Mouse (Mus musculus): Measurements from ENCODE around the gene Ehmt1. TPM values are rescaled to one million over a fixed set of nuclear protein-coding genes. Genes with fewer than 3 reads are reported as not detected.

Ehmt1 gene
- total and polyA plus RNA-seq, 3 experiments: 31.9 to 55.8 TPM; not detected in 1

GRCm38 (mm10) chr2:24935057-24935796 lies 15.8 kb upstream of the Ehmt1 start, which contains the start of gene Arrdc1:
Gene Arrdc1 (minus strand): TSS chr2:24935252.
- Histone ChIP-seq H3K9ac (ENCODE audit: control insufficient read depth, low read depth, low read length, poor library complexity, severe bottlenecking) (peak within 1 kb of the TSS; percentile 80), H3K27me3 (ENCODE audit: control insufficient read depth in 1 of 2, insufficient read depth in 2 of 2, low read length in 2 of 2) (no peaks in the 10 kb centered on the region), H3K27ac (ENCODE audit: control insufficient read depth, low read depth, low read length) (peak within 1 kb of the TSS; percentile 22), H3K36me3 (ENCODE audit: control insufficient read depth in 1 of 2, insufficient read depth in 2 of 2, low read length in 2 of 2) (no peaks in the 10 kb centered on the region; a peak in 1 of 4 replicates), H3K4me3 (ENCODE audit: control insufficient read depth in 1 of 2, insufficient read depth in 1 of 2, low read depth in 2 of 2, low read length in 2 of 2) (peak within 1 kb of the TSS; percentile 74 to 97), H3K4me1 (ENCODE audit: control insufficient read depth in 1 of 2, insufficient read depth in 2 of 2, low read length in 2 of 2) (peaks cover 0 to 5% of the 10 kb centered on the region in 2 experiments; a peak in 1 of 4 replicates), H3K9me3 (replicated peaks; ENCODE audit: insufficient read depth, low read length) (no peaks in the 10 kb centered on the region), H3K79me2 (ENCODE audit: control insufficient read depth, insufficient read depth, low read length, poor library complexity) (peaks cover 7% of the 10 kb centered on the region)
- no peak for TF ChIP-seq MAFK (IDR thresholded peaks at IDR 0.05; ENCODE audit: borderline replicate concordance, low read depth, low read length)
- TF ChIP-seq SIN3A (IDR thresholded peaks at IDR 0.05; ENCODE audit: low read length): peak; percentile 10; the same call in 1 of the 2 replicates
- TF ChIP-seq MAX (IDR thresholded peaks at IDR 0.05; ENCODE audit: low read length): peak; percentile 62
- no peak for TF ChIP-seq TAL1 (IDR thresholded peaks at IDR 0.05; ENCODE audit: low read length)
- no peak for TF ChIP-seq GATA1 (IDR thresholded peaks at IDR 0.05; ENCODE audit: low read depth, low read length)
- peak; percentile 75 to 80 for TF ChIP-seq POLR2A (IDR thresholded peaks at IDR 0.05; ENCODE audit: control insufficient read depth in 1 of 2, insufficient read depth in 1 of 2, low read depth in 1 of 2, low read length in 2 of 2, poor library complexity in 1 of 2)
- peak; percentile 83 for TF ChIP-seq NELFE (IDR thresholded peaks at IDR 0.05; ENCODE audit: low read depth, low read length)
- TF ChIP-seq ZMIZ1 (IDR thresholded peaks at IDR 0.05; ENCODE audit: low read depth, low read length): peak; percentile 85
- TF ChIP-seq POLR2AphosphoS2 (IDR thresholded peaks at IDR 0.05; ENCODE audit: low read length): peak; percentile 57; the same call in 1 of the 2 replicates
- peak; percentile 62; the same call in 1 of the 2 replicates for TF ChIP-seq MXI1 (IDR thresholded peaks at IDR 0.05; ENCODE audit: low read depth, low read length)
- TF ChIP-seq ZC3H11A (IDR thresholded peaks at IDR 0.05; ENCODE audit: low read depth, low read length): no peak
- 0 out of 2 replicates have a peak, but pooled peaks have one; percentile 24 for TF ChIP-seq NRF1 (IDR thresholded peaks at IDR 0.05; ENCODE audit: insufficient read depth, low read depth, low read length, poor library complexity, severe bottlenecking)
- TF ChIP-seq HCFC1 (IDR thresholded peaks at IDR 0.05; ENCODE audit: low read depth, low read length): peak; percentile 32; the same call in 1 of the 2 replicates
- TF ChIP-seq MYC (IDR thresholded peaks at IDR 0.05; ENCODE audit: low read depth, low read length): 0 out of 2 replicates have a peak, but pooled peaks have one; percentile 17
- TF ChIP-seq MAZ (IDR thresholded peaks at IDR 0.05; ENCODE audit: low read depth, low read length): 0 out of 2 replicates have a peak, but pooled peaks have one; percentile 42
- TF ChIP-seq GABPA (IDR thresholded peaks at IDR 0.05; ENCODE audit: low read depth, low read length): no peak
- no peak for TF ChIP-seq UBTF (IDR thresholded peaks at IDR 0.05; ENCODE audit: borderline replicate concordance, insufficient read depth, low read depth, low read length)
- TF ChIP-seq TCF12 (IDR thresholded peaks at IDR 0.05; ENCODE audit: low read depth, low read length): peak; percentile 39; the same call in 1 of the 2 replicates
- DNase-seq (ENCODE audit: low read depth, low spot score): peak; percentile 96

GRCm38 (mm10) chr2:24934441-24934963 lies 15.1 kb upstream of the Ehmt1 start:
- TF ChIP-seq ELF1 (IDR thresholded peaks at IDR 0.05; ENCODE audit: low read depth, low read length) (peak; percentile 64; the same call in 1 of the 2 replicates), RAD21 (IDR thresholded peaks at IDR 0.05; ENCODE audit: low read depth, low read length) (no peak), GABPA (IDR thresholded peaks at IDR 0.05; ENCODE audit: low read depth, low read length) (no peak)
- H3K4me1 ChIP-seq (ENCODE audit: control insufficient read depth in 1 of 2, insufficient read depth in 2 of 2, low read length in 2 of 2): peaks cover 0 to 5% of the 10 kb centered on the region in 2 experiments; a peak in 1 of 4 replicates

More at GRCm38 (mm10) chr2:24934441-24934963, 15.1 kb upstream of the Ehmt1 start:
- peak overlapping the region; percentile 74 to 97 for H3K4me3 ChIP-seq (ENCODE audit: control insufficient read depth in 1 of 2, insufficient read depth in 1 of 2, low read depth in 2 of 2, low read length in 2 of 2)
- no peaks in the 10 kb centered on the region for H3K27me3 ChIP-seq (ENCODE audit: control insufficient read depth in 1 of 2, insufficient read depth in 2 of 2, low read length in 2 of 2)
- no peaks in the 10 kb centered on the region for H3K9me3 ChIP-seq (replicated peaks; ENCODE audit: insufficient read depth, low read length)
- H3K79me2 ChIP-seq (ENCODE audit: control insufficient read depth, insufficient read depth, low read length, poor library complexity): peaks cover 7% of the 10 kb centered on the region
- no peaks in the 10 kb centered on the region; a peak in 1 of 4 replicates for H3K36me3 ChIP-seq (ENCODE audit: control insufficient read depth in 1 of 2, insufficient read depth in 2 of 2, low read length in 2 of 2)
- DNase-seq (ENCODE audit: low read depth, low spot score): peak; percentile 75
- H3K9ac ChIP-seq (ENCODE audit: control insufficient read depth, low read depth, low read length, poor library complexity, severe bottlenecking): peak overlapping the region; percentile 80
- H3K27ac ChIP-seq (ENCODE audit: control insufficient read depth, low read depth, low read length): peak overlapping the region; percentile 22

All from MEL (cell line).